Comparison of ENCODE assay signal across 9 mouse cellular contexts in the genomic region with DNA sequence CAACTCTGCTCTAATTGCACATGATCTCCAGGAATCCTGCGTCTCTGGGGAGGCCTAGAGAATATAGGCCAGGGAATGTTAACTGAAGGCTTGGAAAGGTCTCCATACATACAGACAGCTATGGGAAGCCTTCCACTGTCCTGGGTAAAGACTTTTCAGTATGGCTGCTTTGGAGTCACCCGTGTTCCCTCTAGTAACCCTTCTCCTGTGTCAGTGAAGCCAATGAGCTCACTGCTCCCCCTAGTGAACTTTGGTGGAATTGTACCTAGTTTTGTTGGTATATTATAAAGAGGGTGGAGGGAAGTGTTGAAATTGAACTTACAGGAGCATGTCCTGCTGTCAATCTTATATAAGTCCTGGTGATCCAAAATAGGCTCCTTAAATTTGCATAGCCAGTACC.
DNase-seq lines count a peak whose midpoint lies in the region; ATAC-seq and TF ChIP-seq lines count a peak whose summit lies in the region.
"Had no signal": no experiment of that assay in that cellular context is flagged by ENCODE, and none has a peak within 500 bp of the region (broad histone marks: within the 10 kb centered on the region; RNA-seq: fewer than 3 reads in every experiment).

No protein-coding gene starts in this region.

- no peaks in the 10 kb centered on the region for H3K36me3 ChIP-seq in kidney, adult 2 months (ENCODE audit: control insufficient read depth, insufficient read depth, low read length)
- H3K36me3 ChIP-seq: liver, embryonic 13.5 days had no signal

- peak; percentile 69 for ATAC-seq in megakaryocyte, adult 5-6 weeks (ENCODE audit: poor library complexity, severe bottlenecking)

- no peak overlapping the region for H3K27ac ChIP-seq in kidney, adult 2 months (ENCODE audit: insufficient read depth, low read depth, low read length)
- H3K27ac ChIP-seq: liver, embryonic 13.5 days had no signal

- TF ChIP-seq CTCF in kidney, adult 2 months (conservative IDR thresholded peaks at IDR 0.05; ENCODE audit: insufficient read depth, insufficient read length, low read depth, low read length): peak; percentile 41; the same call in 1 of the 2 replicates

- WGBS in kidney, adult 2 months: 54% methylated on average over 2 of the region's 2 CpGs

- intact Hi-C loops in heart, postnatal 14 days (cut with DNase I): loop anchor here (5.0 to 10.0 kb wide), 2 partner anchors 294 to 1043 kb away; a partner anchor contains a TSS

- no peak for TF ChIP-seq POLR2A in kidney, adult 2 months (IDR thresholded peaks at IDR 0.05; ENCODE audit: low read depth, low read length)

- no peaks in the 10 kb centered on the region; the same call in 1 of the 2 replicates for H3K4me1 ChIP-seq in kidney, adult 2 months (ENCODE audit: control insufficient read depth, insufficient read depth, low read length)
- H3K4me1 ChIP-seq: liver, embryonic 13.5 days had no signal

- DNase-seq in kidney, adult 2 months: peak; percentile 56
- DNase-seq in kidney, adult 18-20 months: no peak
- DNase-seq in ES-CJ7 (ENCODE audit: low read depth, low spot score): peak; percentile 72
- DNase-seq in c-Kit-positive CD71-negative TER-119-negative erythroid progenitor cells, embryonic 14.5 days (ENCODE audit: low read depth): peak; percentile 47
- DNase-seq in heart, postnatal 14 days: peak; percentile 9 to 69
- no peak for DNase-seq in right cerebral cortex, postnatal 25 days
- DNase-seq in left cerebral cortex, adult 8-10 months (ENCODE audit: low spot score in 2 of 2): no peak
- DNase-seq: liver, embryonic 13.5 days had no signal

- H3K27me3 ChIP-seq in kidney, adult 2 months (replicated peaks; ENCODE audit: control insufficient read depth, insufficient read depth, low read length): no peaks in the 10 kb centered on the region
- H3K27me3 ChIP-seq: liver, embryonic 13.5 days had no signal

- no peak overlapping the region for H3K4me3 ChIP-seq in kidney, adult 2 months (ENCODE audit: insufficient read depth, low read depth, low read length)
- H3K4me3 ChIP-seq: liver, embryonic 13.5 days had no signal

Comparison
In these comparisons a context has a peak if more than half of its experiments do, and no peak if none do; other contexts are left out.
1. DNase-seq: peak in kidney, adult 2 months (single experiment), ES-CJ7 (single experiment), c-Kit-positive CD71-negative TER-119-negative erythroid progenitor cells, embryonic 14.5 days (single experiment) and heart, postnatal 14 days (2 of 2); none in kidney, adult 18-20 months (single experiment), right cerebral cortex, postnatal 25 days (single experiment) and left cerebral cortex, adult 8-10 months (0 of 2).